Mouse (Mus musculus): ENCODE measurements around the gene Map3k10.

GRCm38 (mm10) chr7:27650949-27651348, 23.4 kb downstream of the Map3k10 start:
- TF ChIP-seq CTCF (IDR thresholded peaks at IDR 0.05; ENCODE audit: insufficient read depth, low read depth, low read length), result peak; percentile 37; the same call in 1 of the 2 replicates
- no peak for TF ChIP-seq POLR2A (IDR thresholded peaks at IDR 0.05; ENCODE audit: insufficient read depth, low read depth, low read length)
